Mouse (Mus musculus): ENCODE data around the gene Zfp667. TPM values are rescaled to one million over a fixed set of nuclear protein-coding genes. Genes with fewer than 3 reads are reported as not detected.
"Not testable (repeated sequence)": the region's sequence is repeated elsewhere in the genome, so short reads cannot be mapped to it uniquely, and the experiment has no call there.

Zfp667 gene
- 1.4 TPM for polyA plus RNA-seq (2012; fragmentation: generic; extraction: Trizol)
- long read RNA-seq, experiment 1, partial matches to known transcripts: 1 of 6 reads
- long read RNA-seq, experiment 1, other reads (novel, unspliced or antisense): 4 of 6 reads
- long read RNA-seq, experiment 2, partial matches to known transcripts: 0 of 5 reads
- long read RNA-seq, experiment 2, other reads (novel, unspliced or antisense): 2 of 5 reads

GRCm38 (mm10) chr7:6285842-6286705, at the start of gene Zfp667:
Gene Zfp667, plus strand, starts transcription at chr7:6286579.
- Histone ChIP-seq H3K4me3 (ENCODE audit: insufficient read depth, poor library complexity, severe bottlenecking) (peak within 1 kb of the TSS; percentile 26), H3K27me3 (ENCODE audit: control insufficient read depth, insufficient read depth, insufficient read length) (no peaks in the 10 kb centered on the region), H3K79me2 (ENCODE audit: control insufficient read depth, insufficient read depth) (no peaks in the 10 kb centered on the region), H3K79me3 (ENCODE audit: low read depth) (no peaks in the 10 kb centered on the region), H3ac (ENCODE audit: control insufficient read depth, insufficient read length, low read depth) (peak within 1 kb of the TSS; percentile 59), H3K36me3 (ENCODE audit: control insufficient read depth, insufficient read depth) (no peaks in the 10 kb centered on the region)
- TF ChIP-seq FOSL1 (IDR thresholded peaks at IDR 0.05; ENCODE audit: insufficient read depth, low read length, poor library complexity, severe bottlenecking) (no peak), CTCF (IDR thresholded peaks at IDR 0.05; ENCODE audit: control insufficient read depth, insufficient read depth, insufficient read length) (no peak), MYOD1 (IDR thresholded peaks at IDR 0.05; ENCODE audit: control insufficient read depth, insufficient read length, low read depth) (no peak), USF1 (IDR thresholded peaks at IDR 0.05; ENCODE audit: low read depth) (peak; percentile 6), MYOG (IDR thresholded peaks at IDR 0.05; ENCODE audit: control insufficient read depth, extremely low read depth, insufficient read length) (no peak), CEBPB (IDR thresholded peaks at IDR 0.05; ENCODE audit: low read depth) (no peak), MAX (IDR thresholded peaks at IDR 0.05) (peak; percentile 35)

GRCm38 (mm10) chr7:6239787-6240186, 46.6 kb upstream of the Zfp667 start:
- H3K36me3 ChIP-seq (ENCODE audit: control insufficient read depth, insufficient read depth): no peaks in the 10 kb centered on the region
- H3K4me3 ChIP-seq (ENCODE audit: insufficient read depth, poor library complexity, severe bottlenecking): no peak overlapping the region
- no peak for TF ChIP-seq CEBPB (IDR thresholded peaks at IDR 0.05; ENCODE audit: low read depth)
- TF ChIP-seq CTCF (IDR thresholded peaks at IDR 0.05; ENCODE audit: control insufficient read depth, insufficient read depth, insufficient read length): no peak
- no peak for TF ChIP-seq USF1 (IDR thresholded peaks at IDR 0.05; ENCODE audit: low read depth)
- no peak for TF ChIP-seq MYOD1 (IDR thresholded peaks at IDR 0.05; ENCODE audit: control insufficient read depth, insufficient read length, low read depth)
- no peak for TF ChIP-seq MAX (IDR thresholded peaks at IDR 0.05)
- TF ChIP-seq FOSL1 (IDR thresholded peaks at IDR 0.05; ENCODE audit: insufficient read depth, low read length, poor library complexity, severe bottlenecking): no peak
- TF ChIP-seq MYOG (IDR thresholded peaks at IDR 0.05; ENCODE audit: control insufficient read depth, extremely low read depth, insufficient read length): no peak

GRCm38 (mm10) chr7:6240841-6241425, 45.4 kb upstream of the Zfp667 start:
- peak; percentile 18 for TF ChIP-seq CTCF (IDR thresholded peaks at IDR 0.05; ENCODE audit: control insufficient read depth, insufficient read depth, insufficient read length)
- peaks cover 17% of the 10 kb centered on the region for H3K27me3 ChIP-seq (ENCODE audit: control insufficient read depth, insufficient read depth, insufficient read length)
- H3ac ChIP-seq (ENCODE audit: control insufficient read depth, insufficient read length, low read depth); H3K79me2 ChIP-seq (ENCODE audit: control insufficient read depth, insufficient read depth); H3K79me3 ChIP-seq (ENCODE audit: low read depth); H3K4me3 ChIP-seq (ENCODE audit: insufficient read depth, poor library complexity, severe bottlenecking); H3K36me3 ChIP-seq (ENCODE audit: control insufficient read depth, insufficient read depth): not testable (repeated sequence)

More at GRCm38 (mm10) chr7:6239787-6240186, 46.6 kb upstream of the Zfp667 start:
- H3K27me3 ChIP-seq (ENCODE audit: control insufficient read depth, insufficient read depth, insufficient read length): peaks cover 17% of the 10 kb centered on the region
- H3K79me3 ChIP-seq (ENCODE audit: low read depth): no peaks in the 10 kb centered on the region
- H3ac ChIP-seq (ENCODE audit: control insufficient read depth, insufficient read length, low read depth): no peak overlapping the region
- H3K79me2 ChIP-seq (ENCODE audit: control insufficient read depth, insufficient read depth): no peaks in the 10 kb centered on the region

- H3K36me3 ChIP-seq (ENCODE audit: control insufficient read depth, insufficient read depth): no peaks in the 10 kb centered on the region
- no peaks in the 10 kb centered on the region for H3K79me2 ChIP-seq (ENCODE audit: control insufficient read depth, insufficient read depth)
- no peak overlapping the region for H3ac ChIP-seq (ENCODE audit: control insufficient read depth, insufficient read length, low read depth)
- no peak for TF ChIP-seq USF1 (IDR thresholded peaks at IDR 0.05; ENCODE audit: low read depth)
- TF ChIP-seq CEBPB (IDR thresholded peaks at IDR 0.05; ENCODE audit: low read depth): no peak
- TF ChIP-seq FOSL1 (IDR thresholded peaks at IDR 0.05; ENCODE audit: insufficient read depth, low read length, poor library complexity, severe bottlenecking): no peak
- no peak for TF ChIP-seq MAX (IDR thresholded peaks at IDR 0.05)
- TF ChIP-seq MYOG (IDR thresholded peaks at IDR 0.05; ENCODE audit: control insufficient read depth, extremely low read depth, insufficient read length): no peak
- no peak for TF ChIP-seq MYOD1 (IDR thresholded peaks at IDR 0.05; ENCODE audit: control insufficient read depth, insufficient read length, low read depth)
- TF ChIP-seq CTCF (IDR thresholded peaks at IDR 0.05; ENCODE audit: control insufficient read depth, insufficient read depth, insufficient read length): no peak
- H3K4me3 ChIP-seq (ENCODE audit: insufficient read depth, poor library complexity, severe bottlenecking): no peak overlapping the region
- peaks cover 5% of the 10 kb centered on the region for H3K27me3 ChIP-seq (ENCODE audit: control insufficient read depth, insufficient read depth, insufficient read length)
- H3K79me3 ChIP-seq (ENCODE audit: low read depth): no peaks in the 10 kb centered on the region
These were observed 41.8 kb upstream of the Zfp667 start for GRCm38 (mm10) chr7:6244361-6245292.

DNA sequence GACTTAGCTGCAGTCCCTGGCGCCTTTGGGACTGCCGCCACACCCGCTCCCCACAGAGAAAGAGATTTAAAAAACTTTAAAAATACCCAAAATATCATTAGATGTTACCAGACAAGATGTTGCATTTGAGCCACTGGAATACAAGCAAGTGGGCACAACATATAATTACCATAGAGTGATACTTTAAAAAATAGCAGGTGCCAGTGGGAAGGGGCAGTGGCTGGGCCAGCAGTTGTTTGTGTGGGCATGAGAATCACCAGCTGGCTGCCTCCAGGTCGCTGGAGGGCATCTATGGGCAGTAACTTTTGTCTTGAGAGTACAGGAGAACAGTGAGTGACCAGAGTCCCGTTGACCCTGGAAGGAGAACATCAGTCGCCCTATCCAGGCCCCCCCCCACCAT, 34.0 kb upstream of the Zfp667 start, which contains the start of gene Epp13:
TSS of gene Epp13 (plus strand) at position 301 of the 400 bp plus-strand sequence.
- no peaks in the 10 kb centered on the region for H3K36me3 ChIP-seq (ENCODE audit: control insufficient read depth, insufficient read depth)
- TF ChIP-seq USF1 (IDR thresholded peaks at IDR 0.05; ENCODE audit: low read depth) (no peak), CTCF (IDR thresholded peaks at IDR 0.05; ENCODE audit: control insufficient read depth, insufficient read depth, insufficient read length) (no peak)
- H3K79me2 ChIP-seq (ENCODE audit: control insufficient read depth, insufficient read depth): no peaks in the 10 kb centered on the region
- H3K79me3 ChIP-seq (ENCODE audit: low read depth): no peaks in the 10 kb centered on the region
- H3K27me3 ChIP-seq (ENCODE audit: control insufficient read depth, insufficient read depth, insufficient read length): no peaks in the 10 kb centered on the region
- H3K4me3 ChIP-seq (ENCODE audit: insufficient read depth, poor library complexity, severe bottlenecking): no peak within 1 kb of the TSS
- H3ac ChIP-seq (ENCODE audit: control insufficient read depth, insufficient read length, low read depth): no peak within 1 kb of the TSS
